ENCODE assay signal across 8 mouse cellular contexts in genomic region chr11:88049732-88050131, GRCm38 (mm10). TPM values are rescaled to one million over a fixed set of nuclear protein-coding genes. Genes with fewer than 3 reads are reported as not detected.
DNase-seq lines count a peak whose midpoint lies in the region; ATAC-seq and TF ChIP-seq lines count a peak whose summit lies in the region.

No protein-coding gene starts in this region.

- no peak overlapping the region for H3K9ac ChIP-seq in kidney, postnatal 0 days (ENCODE audit: low read depth, low read length)
- no peak overlapping the region for H3K9ac ChIP-seq in embryonic facial prominence, embryonic 15.5 days
- no peak overlapping the region for H3K9ac ChIP-seq in limb, embryonic 11.5 days (ENCODE audit: low read length)
- no peak overlapping the region for H3K9ac ChIP-seq in neural tube, embryonic 14.5 days (replicated peaks; ENCODE audit: low read depth, low read length)

- TF ChIP-seq CTCF in kidney, postnatal 0 days (IDR thresholded peaks at IDR 0.05; ENCODE audit: low read depth) = no peak

- DNase-seq in kidney, postnatal 0 days (ENCODE audit: low spot score) = no peak
- no peak for DNase-seq in kidney, adult 8-10 months
- no peak for DNase-seq in limb, embryonic 11.5 days (ENCODE audit: low spot score)
- DNase-seq in urinary bladder, postnatal 10 days (ENCODE audit: low spot score) = no peak
- no peak for DNase-seq in gastrocnemius, adult 18-20 months (ENCODE audit: low spot score)
- DNase-seq in adrenal gland, adult 2 months = no peak

- peak overlapping the region; percentile 60 for H3K4me2 ChIP-seq in kidney, postnatal 0 days (ENCODE audit: low read length)
- H3K4me2 ChIP-seq in embryonic facial prominence, embryonic 15.5 days (replicated peaks) = peak overlapping the region; percentile 56
- H3K4me2 ChIP-seq in limb, embryonic 11.5 days (ENCODE audit: low read depth, severe bottlenecking) = peak overlapping the region; percentile 55
- H3K4me2 ChIP-seq in neural tube, embryonic 14.5 days (ENCODE audit: low read depth, low read length) = peak overlapping the region; percentile 94

- 0 out of 2 replicates have a peak, but pooled peaks cover 7% of the 10 kb centered on the region for H3K4me1 ChIP-seq in kidney, postnatal 0 days (replicated peaks; ENCODE audit: insufficient read depth, low read length)
- peaks cover 30% of the 10 kb centered on the region for H3K4me1 ChIP-seq in embryonic facial prominence, embryonic 15.5 days
- peaks cover 12% of the 10 kb centered on the region for H3K4me1 ChIP-seq in limb, embryonic 11.5 days (ENCODE audit: control insufficient read depth, insufficient read depth, low read length)
- H3K4me1 ChIP-seq in neural tube, embryonic 14.5 days (ENCODE audit: control insufficient read depth, insufficient read depth, low read length) = peaks cover 28% of the 10 kb centered on the region

- peak overlapping the region; percentile 98 for H3K4me3 ChIP-seq in kidney, postnatal 0 days (replicated peaks; ENCODE audit: low read depth, low read length)
- H3K4me3 ChIP-seq in embryonic facial prominence, embryonic 15.5 days (replicated peaks) = peak overlapping the region; percentile 78
- H3K4me3 ChIP-seq in limb, embryonic 11.5 days (ENCODE audit: low read depth, low read length) = no peak overlapping the region; the same call in 1 of the 2 replicates
- H3K4me3 ChIP-seq in neural tube, embryonic 14.5 days (ENCODE audit: low read depth, low read length) = peak overlapping the region; percentile 98

- H3K27me3 ChIP-seq in kidney, postnatal 0 days (ENCODE audit: insufficient read depth, low read length) = no peaks in the 10 kb centered on the region
- no peaks in the 10 kb centered on the region for H3K27me3 ChIP-seq in embryonic facial prominence, embryonic 15.5 days
- H3K27me3 ChIP-seq in limb, embryonic 11.5 days (ENCODE audit: control insufficient read depth, insufficient read depth, low read length) = no peaks in the 10 kb centered on the region
- no peaks in the 10 kb centered on the region for H3K27me3 ChIP-seq in neural tube, embryonic 14.5 days (ENCODE audit: control insufficient read depth, insufficient read depth, low read length)

- ATAC-seq in kidney, postnatal 0 days (replicated peaks; ENCODE audit: low FRiP score, low read depth) = no peak
- no peak for ATAC-seq in embryonic facial prominence, embryonic 15.5 days (ENCODE audit: insufficient number of reproducible peaks, low FRiP score, low TSS enrichment, low read depth)
- ATAC-seq in limb, embryonic 11.5 days (ENCODE audit: insufficient number of reproducible peaks, low FRiP score, low TSS enrichment, low read depth) = no peak
- ATAC-seq in neural tube, embryonic 14.5 days (ENCODE audit: low read depth) = no peak

- no peaks in the 10 kb centered on the region for H3K36me3 ChIP-seq in kidney, postnatal 0 days (ENCODE audit: insufficient read depth, low read length)
- peaks cover 21% of the 10 kb centered on the region for H3K36me3 ChIP-seq in embryonic facial prominence, embryonic 15.5 days
- H3K36me3 ChIP-seq in limb, embryonic 11.5 days (ENCODE audit: control insufficient read depth, insufficient read depth, low read length) = 0 out of 2 replicates have a peak, but pooled peaks cover 2% of the 10 kb centered on the region
- H3K36me3 ChIP-seq in neural tube, embryonic 14.5 days (ENCODE audit: control insufficient read depth, insufficient read depth, low read length) = peaks cover 19% of the 10 kb centered on the region

- no peak overlapping the region for H3K27ac ChIP-seq in kidney, postnatal 0 days
- H3K27ac ChIP-seq in embryonic facial prominence, embryonic 15.5 days (replicated peaks) = no peak overlapping the region
- H3K27ac ChIP-seq in limb, embryonic 11.5 days (replicated peaks; ENCODE audit: low read depth, low read length) = no peak overlapping the region
- no peak overlapping the region for H3K27ac ChIP-seq in neural tube, embryonic 14.5 days (ENCODE audit: low read depth, low read length)

- H3K9me3 ChIP-seq in kidney, postnatal 0 days (replicated peaks; ENCODE audit: low read length) = no peaks in the 10 kb centered on the region
- H3K9me3 ChIP-seq in embryonic facial prominence, embryonic 15.5 days (replicated peaks) = no peaks in the 10 kb centered on the region
- no peaks in the 10 kb centered on the region for H3K9me3 ChIP-seq in limb, embryonic 11.5 days (ENCODE audit: control insufficient read depth, low read length)
- no peaks in the 10 kb centered on the region for H3K9me3 ChIP-seq in neural tube, embryonic 14.5 days (ENCODE audit: control insufficient read depth, low read length)

RNA-seq across cellular contexts. Expression of gene Srsf1, which starts 2.6 kb away (rescaled TPM):
- 187 and 206 TPM in 2 replicates for polyA plus RNA-seq in kidney, postnatal 0 days (2015; fragmentation: Nextera tagmentation; extraction: Ambion mirVana)
- polyA plus RNA-seq in embryonic facial prominence, embryonic 15.5 days (2015; fragmentation: Nextera tagmentation; extraction: Ambion mirVana) = 269 and 279 TPM in 2 replicates
- 500 and 537 TPM in 2 replicates for polyA plus RNA-seq in limb, embryonic 11.5 days (2014; fragmentation: Nextera tagmentation; extraction: Ambion mirVana)
- polyA plus RNA-seq in neural tube, embryonic 14.5 days (2014; fragmentation: Nextera tagmentation; extraction: Ambion mirVana) = 235 and 280 TPM in 2 replicates
- 10 to 100 TPM; 53.7 to 75.2 TPM for total RNA-seq in gastrocnemius, adult 18-20 months (2021)
- 100 to 1,000 TPM; 179 to 252 TPM for total RNA-seq in adrenal gland, adult 2 months (2021)
- 210 and 224 TPM in 2 replicates for polyA plus RNA-seq in adrenal gland, adult 2 months (2012; rRNA removed)

RNA-seq across cellular contexts. Expression of gene Vezf1, which starts 18.3 kb away (rescaled TPM):
- polyA plus RNA-seq in kidney, postnatal 0 days (2015; fragmentation: Nextera tagmentation; extraction: Ambion mirVana) = 38.8 and 39.8 TPM in 2 replicates
- polyA plus RNA-seq in embryonic facial prominence, embryonic 15.5 days (2015; fragmentation: Nextera tagmentation; extraction: Ambion mirVana) = 37.5 and 39.6 TPM in 2 replicates
- 63.7 and 67.5 TPM in 2 replicates for polyA plus RNA-seq in limb, embryonic 11.5 days (2014; fragmentation: Nextera tagmentation; extraction: Ambion mirVana)
- 50.2 and 53.5 TPM in 2 replicates for polyA plus RNA-seq in neural tube, embryonic 14.5 days (2014; fragmentation: Nextera tagmentation; extraction: Ambion mirVana)
- total RNA-seq in gastrocnemius, adult 18-20 months (2021) = 10 to 100 TPM; 84.6 to 89.9 TPM
- total RNA-seq in adrenal gland, adult 2 months (2021) = 10 to 100 TPM; 48.3 to 52.4 TPM
- 13.5 and 14.6 TPM in 2 replicates for polyA plus RNA-seq in adrenal gland, adult 2 months (2012; rRNA removed)

RNA-seq across cellular contexts. Expression of gene Cuedc1, which starts 48.1 kb away (rescaled TPM):
- polyA plus RNA-seq in kidney, postnatal 0 days (2015; fragmentation: Nextera tagmentation; extraction: Ambion mirVana) = 16.4 and 19.4 TPM in 2 replicates
- 35.4 and 38.7 TPM in 2 replicates for polyA plus RNA-seq in embryonic facial prominence, embryonic 15.5 days (2015; fragmentation: Nextera tagmentation; extraction: Ambion mirVana)
- polyA plus RNA-seq in limb, embryonic 11.5 days (2014; fragmentation: Nextera tagmentation; extraction: Ambion mirVana) = 14.3 and 15.7 TPM in 2 replicates
- 34.0 and 38.3 TPM in 2 replicates for polyA plus RNA-seq in neural tube, embryonic 14.5 days (2014; fragmentation: Nextera tagmentation; extraction: Ambion mirVana)
- 100 to 1,000 TPM in 1 of 2 experiments, 10 to 100 TPM in 1; 95.6 to 121 TPM for total RNA-seq in gastrocnemius, adult 18-20 months (2021)
- total RNA-seq in adrenal gland, adult 2 months (2021) = 10 to 100 TPM; 49.3 to 61.7 TPM
- 76.9 and 91.3 TPM in 2 replicates for polyA plus RNA-seq in adrenal gland, adult 2 months (2012; rRNA removed)
